Mouse (Mus musculus) liver, embryonic 14.5 days (tissue): ENCODE results near the gene Tlr9. TPM values are rescaled to one million over a fixed set of nuclear protein-coding genes. Genes with fewer than 3 reads are reported as not detected.

ENCODE experiments used
- ATAC-seq: fragments of 200-750 bp; cut with Nextera tagmentation; 2 replicates; pipeline ENCODE4 v1.8.0; 2017; ENCODE audit warnings: moderate number of reproducible peaks, mild to moderate bottlenecking, moderate library complexity; ENCODE audit not compliant: insufficient read depth
- DNase-seq, 3 experiments: peaks; one replicate each; pipeline ENCODE4 v3.0.0-alpha.2; 2012 to 2013; ENCODE audit warnings: low read depth in 3 of 3, low spot score in 3 of 3
- H3K27ac ChIP-seq: fragments of 300-500 bp; sonication (generic); 2 replicates; pipeline ENCODE4 v1.5.1; 2014; ENCODE audit warnings: moderate library complexity, mild to moderate bottlenecking, control low read depth, inconsistent platforms
- H3K27me3 ChIP-seq: fragments of 300-500 bp; sonication (generic); 2 replicates; pipeline ENCODE4 v1.6.1; 2014; ENCODE audit warnings: mild to moderate bottlenecking, low read length, moderate library complexity; ENCODE audit not compliant: control insufficient read depth, insufficient read depth
- H3K36me3 ChIP-seq: fragments of 300-500 bp; sonication (generic); replicated peaks from 2 replicates; pipeline ENCODE4 v1.6.1; 2014; ENCODE audit warnings: low read depth; ENCODE audit not compliant: control insufficient read depth, insufficient read depth
- H3K4me1 ChIP-seq, 2 experiments: fragments of 200-500 bp in 1 of 2; fragments of 300-500 bp in 1 of 2; sonication (generic) in 1 of 2; replicated peaks; 2 replicates each; pipeline ENCODE4 v1.6.1; 2012 to 2014; ENCODE audit warnings: antibody characterized with exemption in 1 of 2, inconsistent platforms in 1 of 2, low read length in 1 of 2; ENCODE audit not compliant: control insufficient read depth in 2 of 2, insufficient read depth in 2 of 2
- H3K4me2 ChIP-seq: fragments of 300-500 bp; sonication (generic); 2 replicates; pipeline ENCODE4 v1.6.1; 2014; ENCODE audit warnings: low read depth, mild to moderate bottlenecking, control low read depth, moderate library complexity
- H3K4me3 ChIP-seq, 2 experiments: fragments of 200-500 bp in 1 of 2; fragments of 300-500 bp in 1 of 2; sonication (generic) in 1 of 2; 2 replicates each; pipeline ENCODE4 v1.5.1; 2012 to 2014; ENCODE audit warnings: low read depth in 2 of 2, low read length in 2 of 2, mild to moderate bottlenecking in 2 of 2, control low read depth in 1 of 2, inconsistent platforms in 1 of 2, moderate library complexity in 1 of 2; ENCODE audit not compliant: insufficient read depth in 1 of 2
- H3K9ac ChIP-seq: fragments of 300-500 bp; sonication (generic); replicated peaks from 2 replicates; pipeline ENCODE4 v1.6.1; 2014; ENCODE audit warnings: mild to moderate bottlenecking, control low read depth, moderate library complexity
- H3K9me3 ChIP-seq: fragments of 300-500 bp; sonication (generic); 2 replicates; pipeline ENCODE4 v1.6.1; 2016; ENCODE audit warnings: low read length, mixed read lengths; ENCODE audit not compliant: control insufficient read depth
- CTCF ChIP-seq: IDR thresholded peaks from 2 replicates; pipeline ENCODE4 v1.5.1; 2016; ENCODE audit warnings: antibody characterized with exemption, low read depth, control low read depth
- EP300 ChIP-seq: IDR thresholded peaks from 2 replicates; pipeline ENCODE4 v1.6.1; 2016; ENCODE audit warnings: antibody characterized with exemption, low read depth
- WGBS: fragments of 180-500 bp; shearing (Covaris S2); extraction: QIAGEN DNeasy Blood & Tissue Kit; methylation state at CpG from one replicate; pipeline ENCODE4 v1.1.7; 2014; ENCODE audit not compliant: insufficient replicate concordance; 5-methylcytosine and 5-hydroxymethylcytosine counted together
- microRNA counts: library from miRNA; unstranded; fragments of <30 nt; microRNA quantifications from one replicate; lab custom pipeline; 2016
- microRNA-seq: library from miRNA; unstranded; fragments of <30 nt; microRNA quantifications from one replicate; pipeline ENCODE4, GENCODE M21; 2016
- polyA plus RNA-seq, 2 experiments: library from polyadenylated mRNA; depleted of rRNA in 1 of 2; stranded (reverse) in 1 of 2; unstranded in 1 of 2; fragments of >200 nt; fragmentation: Nextera tagmentation in 1 of 2; extraction: Ambion mirVana in 1 of 2; gene quantifications; 2 replicates each; pipeline versions ENCODE4 v1.2.1 to v1.2.3; 2012 to 2014

The Tlr9 gene
- polyA plus RNA-seq, 2 experiments = 0.06 to 0.29 TPM

GRCm38 (mm10) chr9:106272288-106272687 lies 49.9 kb downstream of the Tlr9 start:
- Histone ChIP-seq H3K27ac (no peak overlapping the region), H3K4me2 (no peak overlapping the region), H3K4me1 (peaks cover 0 to 4% of the 10 kb centered on the region in 2 experiments; a peak in 2 of 4 replicates), H3K4me3 (no peak overlapping the region), H3K27me3 (no peaks in the 10 kb centered on the region), H3K9ac (no peak overlapping the region), H3K9me3 (no peaks in the 10 kb centered on the region), H3K36me3 (no peaks in the 10 kb centered on the region)
- no peak for TF ChIP-seq EP300
- no peak for TF ChIP-seq CTCF
- DNase-seq = no peak
- ATAC-seq = no peak
- WGBS = 81% methylated on average over 1 of the region's 1 CpGs

GRCm38 (mm10) chr9:106273276-106273675 lies 50.9 kb downstream of the Tlr9 start:
- Histone ChIP-seq H3K27ac (no peak overlapping the region), H3K9me3 (no peaks in the 10 kb centered on the region), H3K36me3 (no peaks in the 10 kb centered on the region), H3K9ac (no peak overlapping the region), H3K4me2 (no peak overlapping the region), H3K27me3 (no peaks in the 10 kb centered on the region), H3K4me3 (no peak overlapping the region), H3K4me1 (peaks cover 0 to 4% of the 10 kb centered on the region in 2 experiments; a peak in 2 of 4 replicates)
- WGBS = 73% methylated on average over 12 of the region's 12 CpGs
- DNase-seq (no peak), ATAC-seq (no peak)
- no peak for TF ChIP-seq CTCF
- TF ChIP-seq EP300 = no peak

DNA sequence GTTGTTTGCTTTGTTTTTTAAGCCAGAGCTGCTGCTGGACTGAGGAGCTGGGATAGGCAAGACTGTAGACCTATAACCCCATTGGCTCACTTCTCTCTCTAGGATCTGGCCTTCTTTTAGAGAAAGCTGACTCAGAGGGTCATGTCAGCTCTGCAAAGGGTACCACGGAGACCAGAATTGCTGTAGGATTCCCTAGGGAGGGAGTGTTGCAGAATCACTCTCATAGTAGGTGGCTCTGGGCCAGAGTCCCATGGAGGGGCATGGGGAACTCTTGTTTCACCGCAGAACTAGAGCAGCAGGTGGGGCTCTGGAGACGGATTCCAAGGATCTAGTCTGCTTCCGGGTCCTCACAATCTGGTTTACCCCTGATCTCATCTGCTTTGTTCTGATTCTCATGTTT lies 51.4 kb downstream of the Tlr9 start:
- no peaks in the 10 kb centered on the region for H3K9me3 ChIP-seq
- H3K4me1 ChIP-seq = peaks cover 0 to 4% of the 10 kb centered on the region in 2 experiments; a peak in 2 of 4 replicates
- H3K36me3 ChIP-seq = no peaks in the 10 kb centered on the region
- no peak overlapping the region for H3K9ac ChIP-seq
- WGBS = 60% methylated on average over 4 of the region's 4 CpGs
- ATAC-seq (no peak), DNase-seq (no peak)
- no peak overlapping the region for H3K4me2 ChIP-seq
- H3K4me3 ChIP-seq = no peak overlapping the region
- H3K27ac ChIP-seq = no peak overlapping the region
- H3K27me3 ChIP-seq = no peaks in the 10 kb centered on the region
- TF ChIP-seq EP300 = no peak
- TF ChIP-seq CTCF = no peak

DNA sequence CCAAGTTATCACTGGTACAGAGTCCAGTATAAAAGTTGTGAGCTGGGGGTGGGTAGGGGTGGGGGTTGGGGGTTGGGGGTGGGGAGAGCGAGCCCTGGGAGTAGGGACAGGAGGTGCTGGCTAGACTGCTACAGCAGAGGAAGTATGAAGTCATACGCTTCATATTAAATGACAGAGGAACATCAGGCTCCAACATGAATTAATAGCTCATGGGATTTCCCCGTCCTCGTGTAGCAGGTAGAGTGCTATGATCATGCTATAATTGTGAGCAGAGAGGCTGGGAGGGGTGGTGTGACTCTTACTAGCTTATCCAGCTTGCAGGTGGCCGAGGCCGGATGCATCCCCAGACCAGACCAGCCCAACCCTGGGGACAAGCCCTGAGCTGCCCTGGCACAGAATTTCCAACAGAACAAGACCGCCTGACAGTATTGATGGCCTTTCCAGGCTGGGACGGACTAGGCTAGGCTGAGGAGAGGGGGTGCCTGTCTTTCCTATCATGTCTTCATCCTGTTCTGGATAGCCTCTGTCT lies 52.3 kb downstream of the Tlr9 start:
- Histone ChIP-seq H3K9ac (no peak overlapping the region), H3K27me3 (no peaks in the 10 kb centered on the region), H3K4me3 (no peak overlapping the region), H3K4me1 (peaks cover 0 to 4% of the 10 kb centered on the region in 2 experiments; a peak in 2 of 4 replicates), H3K4me2 (no peak overlapping the region), H3K36me3 (no peaks in the 10 kb centered on the region), H3K9me3 (no peaks in the 10 kb centered on the region), H3K27ac (no peak overlapping the region)
- TF ChIP-seq CTCF (no peak), EP300 (no peak)
- WGBS = 60% methylated on average over 8 of the region's 8 CpGs
- ATAC-seq (no peak), DNase-seq (no peak)

- Histone ChIP-seq H3K27ac (no peak overlapping the region), H3K4me3 (no peak overlapping the region), H3K9ac (no peak overlapping the region), H3K4me2 (no peak overlapping the region), H3K27me3 (no peaks in the 10 kb centered on the region), H3K4me1 (peaks cover 0 to 4% of the 10 kb centered on the region in 2 experiments; a peak in 2 of 4 replicates), H3K9me3 (no peaks in the 10 kb centered on the region), H3K36me3 (no peaks in the 10 kb centered on the region)
- WGBS = 30% methylated on average over 1 of the region's 1 CpGs
- TF ChIP-seq CTCF = no peak
- TF ChIP-seq EP300 = no peak
- DNase-seq = no peak
- no peak for ATAC-seq
These were observed 53.4 kb downstream of the Tlr9 start for GRCm38 (mm10) chr9:106275806-106276205.

MicroRNAs within 50 kb of the gene (microRNA counts, 519-probe panel; counts per million panel counts)
- 8,626 counts per million, percentile 90 among the panel's probes with 10 or more counts for microRNA mmu-let-7g (lab: Ali Mortazavi, UCI)

Small RNA genes within 50 kb of the gene (microRNA-seq; reads per million reads assigned to microRNA genes)
- gene Mirlet7g = 48,381 reads per million, percentile 99 among the genes with 10 or more reads in this experiment

Other genes starting within 250 kb of the Tlr9 start
- 0.09 TPM in 1 of 2 replicates, not detected in the other for gene Col6a4, start 125.8 kb upstream of the Tlr9 start, polyA plus RNA-seq (2012; rRNA removed)
- 0.08 TPM in 1 of 2 replicates, not detected in the other for gene Col6a4, start 125.8 kb upstream of the Tlr9 start, polyA plus RNA-seq (2014; fragmentation: Nextera tagmentation; extraction: Ambion mirVana)
- 13.0 and 15.5 TPM in 2 replicates for gene Glyctk, start 64.5 kb upstream of the Tlr9 start, polyA plus RNA-seq (2012; rRNA removed)
- gene Glyctk, start 64.5 kb upstream of the Tlr9 start, polyA plus RNA-seq (2014; fragmentation: Nextera tagmentation; extraction: Ambion mirVana) = 11.6 and 13.4 TPM in 2 replicates
- 19.9 and 24.5 TPM in 2 replicates for gene Wdr82, start 51.7 kb upstream of the Tlr9 start, polyA plus RNA-seq (2012; rRNA removed)
- 6.5 and 8.1 TPM in 2 replicates for gene Wdr82, start 51.7 kb upstream of the Tlr9 start, polyA plus RNA-seq (2014; fragmentation: Nextera tagmentation; extraction: Ambion mirVana)
- gene Ppm1m, start 22.9 kb upstream of the Tlr9 start, polyA plus RNA-seq (2012; rRNA removed) = 7.2 and 10.0 TPM in 2 replicates
- 5.4 and 5.9 TPM in 2 replicates for gene Ppm1m, start 22.9 kb upstream of the Tlr9 start, polyA plus RNA-seq (2014; fragmentation: Nextera tagmentation; extraction: Ambion mirVana)
- gene Twf2, start 19.5 kb upstream of the Tlr9 start, polyA plus RNA-seq (2012; rRNA removed) = 14.3 and 14.9 TPM in 2 replicates
- gene Twf2, start 19.5 kb upstream of the Tlr9 start, polyA plus RNA-seq (2014; fragmentation: Nextera tagmentation; extraction: Ambion mirVana) = 18.7 and 19.7 TPM in 2 replicates
- gene Alas1, start 26.1 kb downstream of the Tlr9 start, polyA plus RNA-seq (2012; rRNA removed) = 29.2 and 29.8 TPM in 2 replicates
- gene Alas1, start 26.1 kb downstream of the Tlr9 start, polyA plus RNA-seq (2014; fragmentation: Nextera tagmentation; extraction: Ambion mirVana) = 36.9 and 43.6 TPM in 2 replicates
- 17.8 and 18.5 TPM in 2 replicates for gene Poc1a, start 58.5 kb downstream of the Tlr9 start, polyA plus RNA-seq (2012; rRNA removed)
- 21.4 and 23.7 TPM in 2 replicates for gene Poc1a, start 58.5 kb downstream of the Tlr9 start, polyA plus RNA-seq (2014; fragmentation: Nextera tagmentation; extraction: Ambion mirVana)
- gene Dusp7, start 146.0 kb downstream of the Tlr9 start, polyA plus RNA-seq (2012; rRNA removed) = 8.2 and 10.0 TPM in 2 replicates
- 4.4 and 4.5 TPM in 2 replicates for gene Dusp7, start 146.0 kb downstream of the Tlr9 start, polyA plus RNA-seq (2014; fragmentation: Nextera tagmentation; extraction: Ambion mirVana)
- gene Rpl29, start 206.9 kb downstream of the Tlr9 start, polyA plus RNA-seq (2012; rRNA removed) = 718 and 743 TPM in 2 replicates
- 713 and 720 TPM in 2 replicates for gene Rpl29, start 206.9 kb downstream of the Tlr9 start, polyA plus RNA-seq (2014; fragmentation: Nextera tagmentation; extraction: Ambion mirVana)
- gene Acy1, start 215.7 kb downstream of the Tlr9 start, polyA plus RNA-seq (2012; rRNA removed) = 13.6 and 19.5 TPM in 2 replicates
- gene Acy1, start 215.7 kb downstream of the Tlr9 start, polyA plus RNA-seq (2014; fragmentation: Nextera tagmentation; extraction: Ambion mirVana) = 26.7 and 26.8 TPM in 2 replicates
- gene Abhd14b, start 224.9 kb downstream of the Tlr9 start, polyA plus RNA-seq (2012; rRNA removed) = 17.3 and 23.7 TPM in 2 replicates
- gene Abhd14b, start 224.9 kb downstream of the Tlr9 start, polyA plus RNA-seq (2014; fragmentation: Nextera tagmentation; extraction: Ambion mirVana) = 24.9 and 25.2 TPM in 2 replicates
- gene Abhd14a, start 225.1 kb downstream of the Tlr9 start, polyA plus RNA-seq (2012; rRNA removed) = 14.4 and 16.4 TPM in 2 replicates
- gene Abhd14a, start 225.1 kb downstream of the Tlr9 start, polyA plus RNA-seq (2014; fragmentation: Nextera tagmentation; extraction: Ambion mirVana) = 14.3 and 16.3 TPM in 2 replicates
- gene Pcbp4, start 230.7 kb downstream of the Tlr9 start, polyA plus RNA-seq (2012; rRNA removed) = 11.3 and 18.3 TPM in 2 replicates
- gene Pcbp4, start 230.7 kb downstream of the Tlr9 start, polyA plus RNA-seq (2014; fragmentation: Nextera tagmentation; extraction: Ambion mirVana) = 5.6 and 5.7 TPM in 2 replicates
- not detected in 2 replicates for gene Gpr62, start 243.3 kb downstream of the Tlr9 start, polyA plus RNA-seq (2012; rRNA removed)
- not detected in 2 replicates for gene Gpr62, start 243.3 kb downstream of the Tlr9 start, polyA plus RNA-seq (2014; fragmentation: Nextera tagmentation; extraction: Ambion mirVana)